Mouse (Mus musculus) heart, embryonic 15.5 days (tissue): Measurements from ENCODE around the gene Slc30a2. TPM values are rescaled to one million over a fixed set of nuclear protein-coding genes. Genes with fewer than 3 reads are reported as not detected.
"Not testable (repeated sequence)": the region's sequence is repeated elsewhere in the genome, so short reads cannot be mapped to it uniquely, and the experiment has no call there.

Experiments
- ATAC-seq: fragments of 200-750 bp; cut with Nextera tagmentation; replicated peaks from 2 replicates; pipeline ENCODE4 v1.8.0; 2017; ENCODE audit warnings: low read depth, moderate TSS enrichment; ENCODE audit not compliant: insufficient number of reproducible peaks, insufficient read depth, low FRiP score
- H3K27ac ChIP-seq: fragments of 300-500 bp; sonication (generic); 2 replicates; pipeline ENCODE4 v1.5.1; 2015; ENCODE audit warnings: mild to moderate bottlenecking, inconsistent platforms
- H3K27me3 ChIP-seq: fragments of 300-500 bp; sonication (generic); 2 replicates; pipeline ENCODE4 v1.6.1; 2015; ENCODE audit warnings: inconsistent platforms
- H3K36me3 ChIP-seq: fragments of 300-500 bp; sonication (generic); 2 replicates; pipeline ENCODE4 v1.6.1; 2015; ENCODE audit warnings: mild to moderate bottlenecking, inconsistent platforms
- H3K4me1 ChIP-seq: fragments of 300-500 bp; sonication (generic); replicated peaks from 2 replicates; pipeline ENCODE4 v1.6.1; 2015; ENCODE audit warnings: inconsistent platforms
- H3K4me2 ChIP-seq: fragments of 300-500 bp; sonication (generic); 2 replicates; pipeline ENCODE4 v1.6.1; 2015; ENCODE audit warnings: inconsistent platforms, mild to moderate bottlenecking, moderate library complexity
- H3K4me3 ChIP-seq: fragments of 300-500 bp; sonication (generic); 2 replicates; pipeline ENCODE4 v1.5.1; 2015; ENCODE audit warnings: mild to moderate bottlenecking, inconsistent platforms
- H3K9ac ChIP-seq: fragments of 300-500 bp; sonication (generic); 2 replicates; pipeline ENCODE4 v1.6.1; 2015; ENCODE audit warnings: mild to moderate bottlenecking, inconsistent platforms
- H3K9me3 ChIP-seq: fragments of 300-500 bp; sonication (generic); replicated peaks from 2 replicates; pipeline ENCODE4 v1.6.1; 2016; ENCODE audit warnings: inconsistent platforms
- WGBS: fragments of 180-500 bp; shearing (Covaris S2); methylation state at CpG from one replicate; pipeline ENCODE4 v1.1.7; 2015; ENCODE audit warnings: mixed read lengths; 5-methylcytosine and 5-hydroxymethylcytosine counted together
- polyA plus RNA-seq: library from polyadenylated mRNA; unstranded; fragments of >200 nt; fragmentation: Nextera tagmentation; extraction: Ambion mirVana; gene quantifications from 2 replicates; pipeline ENCODE4 v1.2.1, GENCODE M21; 2015

Slc30a2 gene
- polyA plus RNA-seq = 0.18 and 0.21 TPM in 2 replicates

- H3K27ac ChIP-seq = no peak within 1 kb of the TSS
- peak within 1 kb of the TSS; percentile 40 for H3K4me3 ChIP-seq
- no peak for ATAC-seq
- H3K9me3 ChIP-seq = no peaks in the 10 kb centered on the region
- peak within 1 kb of the TSS; percentile 6; the same call in 1 of the 2 replicates for H3K9ac ChIP-seq
- peaks cover 19% of the 10 kb centered on the region for H3K4me1 ChIP-seq
- peaks cover 43% of the 10 kb centered on the region for H3K27me3 ChIP-seq
- H3K36me3 ChIP-seq = no peaks in the 10 kb centered on the region
- peak within 1 kb of the TSS; percentile 69 for H3K4me2 ChIP-seq
- WGBS = 4% methylated on average over 61 of the region's 61 CpGs
Measured at GRCm38 (mm10) chr4:134343071-134344031, at the start of gene Slc30a2. Gene Slc30a2 (plus strand): TSS chr4:134343181.

- ATAC-seq = peak; percentile 93
- peaks cover 40% of the 10 kb centered on the region for H3K4me1 ChIP-seq
- peak overlapping the region; percentile 33 for H3K4me3 ChIP-seq
- no peaks in the 10 kb centered on the region for H3K36me3 ChIP-seq
- no peak overlapping the region for H3K9ac ChIP-seq
- peak overlapping the region; percentile 93 for H3K27ac ChIP-seq
- no peaks in the 10 kb centered on the region for H3K9me3 ChIP-seq
- WGBS = 27% methylated on average over 9 of the region's 9 CpGs
- peak overlapping the region; percentile 54 for H3K4me2 ChIP-seq
- 0 out of 2 replicates have a peak, but pooled peaks cover 5% of the 10 kb centered on the region for H3K27me3 ChIP-seq
Measured at GRCm38 (mm10) chr4:134293692-134294163, 49.3 kb upstream of the Slc30a2 start.

- not testable (repeated sequence) for H3K4me3 ChIP-seq, H3K27me3 ChIP-seq, H3K9me3 ChIP-seq, H3K36me3 ChIP-seq, H3K4me2 ChIP-seq, ATAC-seq, H3K9ac ChIP-seq, H3K27ac ChIP-seq
- H3K4me1 ChIP-seq = peaks cover 53% of the 10 kb centered on the region
- WGBS = 84% methylated on average over 4 of the region's 4 CpGs
Measured at GRCm38 (mm10) chr4:134296096-134296495, 46.9 kb upstream of the Slc30a2 start.

GRCm38 (mm10) chr4:134296523-134296922 lies 46.5 kb upstream of the Slc30a2 start:
- H3K4me1 ChIP-seq = peaks cover 55% of the 10 kb centered on the region
- no peak for ATAC-seq

GRCm38 (mm10) chr4:134297369-134297768 lies 45.6 kb upstream of the Slc30a2 start:
- Histone ChIP-seq H3K9me3 (no peaks in the 10 kb centered on the region), H3K36me3 (no peaks in the 10 kb centered on the region), H3K27ac (no peak overlapping the region), H3K4me2 (no peak overlapping the region), H3K9ac (no peak overlapping the region), H3K27me3 (0 out of 2 replicates have a peak, but pooled peaks cover 5% of the 10 kb centered on the region), H3K4me1 (peaks cover 56% of the 10 kb centered on the region), H3K4me3 (no peak overlapping the region)
- ATAC-seq = no peak
- WGBS = 93% methylated on average over 8 of the region's 8 CpGs

More at GRCm38 (mm10) chr4:134296523-134296922, 46.5 kb upstream of the Slc30a2 start:
- no peak overlapping the region for H3K27ac ChIP-seq
- no peak overlapping the region for H3K9ac ChIP-seq
- 0 out of 2 replicates have a peak, but pooled peaks cover 5% of the 10 kb centered on the region for H3K27me3 ChIP-seq
- H3K36me3 ChIP-seq = no peaks in the 10 kb centered on the region
- no peak overlapping the region for H3K4me3 ChIP-seq
- H3K4me2 ChIP-seq = no peak overlapping the region
- 90% methylated on average over 4 of the region's 4 CpGs for whole genome bisulfite sequencing
- no peaks in the 10 kb centered on the region for H3K9me3 ChIP-seq

- H3K4me3 ChIP-seq = no peak overlapping the region; the same call in 1 of the 2 replicates
- H3K9ac ChIP-seq = no peak overlapping the region
- H3K27me3 ChIP-seq = no peaks in the 10 kb centered on the region
- peak overlapping the region; percentile 92 for H3K27ac ChIP-seq
- H3K4me1 ChIP-seq = peaks cover 47% of the 10 kb centered on the region
- ATAC-seq = 0 out of 2 replicates have a peak, but pooled peaks have one; percentile 5
- peak overlapping the region; percentile 42 for H3K4me2 ChIP-seq
- H3K36me3 ChIP-seq = no peaks in the 10 kb centered on the region
- 63% methylated on average over 19 of the region's 19 CpGs for WGBS
- H3K9me3 ChIP-seq = no peaks in the 10 kb centered on the region
Measured at GRCm38 (mm10) chr4:134298626-134299497, 44.1 kb upstream of the Slc30a2 start.

- ATAC-seq = peak; percentile 71
- peaks cover 41% of the 10 kb centered on the region for H3K4me1 ChIP-seq
- no peak overlapping the region; the same call in 1 of the 2 replicates for H3K4me3 ChIP-seq
- 19% methylated on average over 4 of the region's 4 CpGs for WGBS
- no peaks in the 10 kb centered on the region for H3K36me3 ChIP-seq
- no peaks in the 10 kb centered on the region for H3K9me3 ChIP-seq
- peak overlapping the region; percentile 42 for H3K4me2 ChIP-seq
- H3K27ac ChIP-seq = peak overlapping the region; percentile 92
- H3K27me3 ChIP-seq = no peaks in the 10 kb centered on the region
- no peak overlapping the region for H3K9ac ChIP-seq
Measured at GRCm38 (mm10) chr4:134299498-134299810, 43.5 kb upstream of the Slc30a2 start.

- Histone ChIP-seq H3K4me3 (no peak overlapping the region), H3K27me3 (no peaks in the 10 kb centered on the region), H3K9me3 (no peaks in the 10 kb centered on the region), H3K36me3 (no peaks in the 10 kb centered on the region), H3K9ac (no peak overlapping the region), H3K4me1 (peaks cover 39% of the 10 kb centered on the region), H3K4me2 (peak overlapping the region; percentile 42), H3K27ac (peak overlapping the region; percentile 92)
- ATAC-seq = peak; percentile 59; the same call in 1 of the 2 replicates
- 51% methylated on average over 9 of the region's 9 CpGs for WGBS
Measured at GRCm38 (mm10) chr4:134300316-134300715, 42.7 kb upstream of the Slc30a2 start.

- Histone ChIP-seq H3K27ac (peak overlapping the region; percentile 77), H3K9ac (no peak overlapping the region), H3K4me3 (no peak overlapping the region), H3K4me1 (peaks cover 42% of the 10 kb centered on the region), H3K36me3 (no peaks in the 10 kb centered on the region), H3K9me3 (no peaks in the 10 kb centered on the region), H3K4me2 (no peak overlapping the region), H3K27me3 (no peaks in the 10 kb centered on the region)
- 51% methylated on average over 5 of the region's 5 CpGs for WGBS
- ATAC-seq = no peak
Measured at GRCm38 (mm10) chr4:134302084-134302483, 40.9 kb upstream of the Slc30a2 start.

GRCm38 (mm10) chr4:134306963-134307362 lies 36.0 kb upstream of the Slc30a2 start:
- WGBS = 48% methylated on average over 2 of the region's 2 CpGs
- Histone ChIP-seq H3K4me2 (peak overlapping the region; percentile 43), H3K9me3 (no peaks in the 10 kb centered on the region), H3K27me3 (no peaks in the 10 kb centered on the region), H3K36me3 (no peaks in the 10 kb centered on the region), H3K27ac (peak overlapping the region; percentile 43), H3K4me3 (no peak overlapping the region), H3K4me1 (peaks cover 19% of the 10 kb centered on the region), H3K9ac (0 out of 2 replicates have a peak overlapping the region, but pooled peaks have one; percentile 2)
- no peak for ATAC-seq
